Mouse (Mus musculus) small intestine, adult 2 months (tissue): Measurements from ENCODE around the gene Rps27rt.

Source experiments
- CTCF ChIP-seq: fragments of 200-500 bp; IDR thresholded peaks from 2 replicates; pipeline ENCODE4 v1.5.1; 2012; ENCODE audit warnings: low read depth, mild to moderate bottlenecking, control low read depth, inconsistent platforms, low read length, moderate library complexity, mixed read lengths; ENCODE audit not compliant: insufficient replicate concordance, insufficient read length; ENCODE audit errors: extremely low read depth
- POLR2A ChIP-seq: fragments of 200-500 bp; IDR thresholded peaks from 2 replicates; pipeline ENCODE4 v1.6.1; 2012; ENCODE audit warnings: low read depth, mild to moderate bottlenecking, control low read depth, inconsistent platforms, low read length, moderate library complexity

GRCm38 (mm10) chr9:114995250-114995649 lies 12.7 kb upstream of the Rps27rt start:
- TF ChIP-seq CTCF (no peak), POLR2A (no peak)
